Mouse (Mus musculus) stomach, embryonic 15.5 days (tissue): ENCODE measurements around the gene Glipr2. TPM values are rescaled to one million over a fixed set of nuclear protein-coding genes. Genes with fewer than 3 reads are reported as not detected.

Source experiments
- ATAC-seq: fragments of 200-750 bp; cut with Nextera tagmentation; 2 replicates; pipeline ENCODE4 v1.8.0; 2017; ENCODE audit warnings: low read depth, moderate number of reproducible peaks, moderate TSS enrichment; ENCODE audit not compliant: insufficient read depth, low FRiP score
- H3K27ac ChIP-seq: fragments of 300-500 bp; sonication (generic); 2 replicates; pipeline ENCODE4 v1.5.1; 2015; ENCODE audit warnings: mild to moderate bottlenecking, inconsistent platforms
- H3K27me3 ChIP-seq: fragments of 300-500 bp; sonication (generic); replicated peaks from 2 replicates; pipeline ENCODE4 v1.6.1; 2015; ENCODE audit warnings: inconsistent platforms
- H3K36me3 ChIP-seq: fragments of 300-500 bp; sonication (generic); 2 replicates; pipeline ENCODE4 v1.6.1; 2015; ENCODE audit warnings: inconsistent platforms
- H3K4me1 ChIP-seq: fragments of 300-500 bp; sonication (generic); 2 replicates; pipeline ENCODE4 v1.6.1; 2015; ENCODE audit warnings: inconsistent platforms
- H3K4me2 ChIP-seq: fragments of 300-500 bp; sonication (generic); 2 replicates; pipeline ENCODE4 v1.6.1; 2015; ENCODE audit warnings: mild to moderate bottlenecking, inconsistent platforms
- H3K4me3 ChIP-seq: fragments of 300-500 bp; sonication (generic); replicated peaks from 2 replicates; pipeline ENCODE4 v1.5.1; 2015; ENCODE audit warnings: inconsistent platforms
- H3K9ac ChIP-seq: fragments of 300-500 bp; sonication (generic); 2 replicates; pipeline ENCODE4 v1.6.1; 2015; ENCODE audit warnings: inconsistent platforms
- H3K9me3 ChIP-seq: fragments of 300-500 bp; sonication (generic); 2 replicates; pipeline ENCODE4 v1.6.1; 2016; ENCODE audit warnings: inconsistent platforms
- WGBS: fragments of 180-500 bp; shearing (Covaris S2); methylation state at CpG from one replicate; pipeline ENCODE4 v1.1.7; 2015; 5-methylcytosine and 5-hydroxymethylcytosine counted together
- polyA plus RNA-seq: library from polyadenylated mRNA; unstranded; fragments of >200 nt; fragmentation: Nextera tagmentation; extraction: Ambion mirVana; gene quantifications from 2 replicates; pipeline ENCODE4 v1.2.1, GENCODE M21; 2015

Gene Glipr2
- polyA plus RNA-seq, result 95.8 and 106 TPM in 2 replicates

GRCm38 (mm10) chr4:43957292-43957845 is at the start of gene Glipr2:
Gene Glipr2 (plus strand): TSS chr4:43957401.
- Histone ChIP-seq H3K9ac (peak within 1 kb of the TSS; percentile 60), H3K4me2 (peak within 1 kb of the TSS; percentile 96), H3K4me1 (peaks cover 25% of the 10 kb centered on the region), H3K36me3 (no peaks in the 10 kb centered on the region), H3K4me3 (peak within 1 kb of the TSS; percentile 73), H3K27ac (peak within 1 kb of the TSS; percentile 92), H3K27me3 (no peaks in the 10 kb centered on the region), H3K9me3 (no peaks in the 10 kb centered on the region)
- ATAC-seq, result peak; percentile 89
- under 1% methylated on average over 45 of the region's 45 CpGs for WGBS

GRCm38 (mm10) chr4:43918221-43918620 is 39.0 kb upstream of the Glipr2 start:
- Histone ChIP-seq H3K4me2 (no peak overlapping the region), H3K9ac (no peak overlapping the region), H3K9me3 (no peaks in the 10 kb centered on the region), H3K27me3 (no peaks in the 10 kb centered on the region), H3K4me3 (no peak overlapping the region), H3K27ac (no peak overlapping the region), H3K4me1 (no peaks in the 10 kb centered on the region), H3K36me3 (no peaks in the 10 kb centered on the region)
- 87% methylated on average over 5 of the region's 5 CpGs for WGBS
- no peak for ATAC-seq

- H3K4me1 ChIP-seq, result no peaks in the 10 kb centered on the region
- H3K9me3 ChIP-seq, result no peaks in the 10 kb centered on the region
- ATAC-seq, result no peak
- WGBS, result 95% methylated on average over 1 of the region's 1 CpGs
- no peak overlapping the region for H3K9ac ChIP-seq
- no peak overlapping the region for H3K4me3 ChIP-seq
- H3K36me3 ChIP-seq, result 0 out of 2 replicates have a peak, but pooled peaks cover 4% of the 10 kb centered on the region
- no peak overlapping the region for H3K4me2 ChIP-seq
- H3K27ac ChIP-seq, result no peak overlapping the region
- H3K27me3 ChIP-seq, result no peaks in the 10 kb centered on the region
These were observed 36.6 kb upstream of the Glipr2 start for GRCm38 (mm10) chr4:43920602-43921001.

- H3K4me1 ChIP-seq, result no peaks in the 10 kb centered on the region
- no peak overlapping the region for H3K27ac ChIP-seq
- H3K36me3 ChIP-seq, result peaks cover 19% of the 10 kb centered on the region
- H3K4me2 ChIP-seq, result no peak overlapping the region
- no peaks in the 10 kb centered on the region for H3K9me3 ChIP-seq
- ATAC-seq, result no peak
- H3K27me3 ChIP-seq, result no peaks in the 10 kb centered on the region
- H3K4me3 ChIP-seq, result no peak overlapping the region
- 88% methylated on average over 6 of the region's 6 CpGs for WGBS
- no peak overlapping the region for H3K9ac ChIP-seq
These were observed 32.1 kb upstream of the Glipr2 start for GRCm38 (mm10) chr4:43925125-43925524.

- Histone ChIP-seq H3K4me2 (no peak overlapping the region), H3K9me3 (no peaks in the 10 kb centered on the region), H3K4me3 (no peak overlapping the region), H3K4me1 (no peaks in the 10 kb centered on the region), H3K27me3 (no peaks in the 10 kb centered on the region), H3K9ac (no peak overlapping the region), H3K27ac (no peak overlapping the region), H3K36me3 (peaks cover 22% of the 10 kb centered on the region)
- 15% methylated on average over 3 of the region's 3 CpGs for WGBS
- 0 out of 2 replicates have a peak, but pooled peaks have one; percentile 60 for ATAC-seq
These were observed 31.4 kb upstream of the Glipr2 start for GRCm38 (mm10) chr4:43925779-43926178.

GRCm38 (mm10) chr4:43927826-43928225 is 29.4 kb upstream of the Glipr2 start:
- H3K36me3 ChIP-seq, result peaks cover 33% of the 10 kb centered on the region
- 92% methylated on average over 3 of the region's 3 CpGs for WGBS
- H3K4me1 ChIP-seq, result no peaks in the 10 kb centered on the region
- no peak overlapping the region for H3K4me3 ChIP-seq
- H3K9ac ChIP-seq, result no peak overlapping the region
- no peaks in the 10 kb centered on the region for H3K27me3 ChIP-seq
- no peak for ATAC-seq
- no peaks in the 10 kb centered on the region for H3K9me3 ChIP-seq
- H3K4me2 ChIP-seq, result no peak overlapping the region
- no peak overlapping the region for H3K27ac ChIP-seq

- ATAC-seq, result no peak
- no peaks in the 10 kb centered on the region for H3K9me3 ChIP-seq
- no peaks in the 10 kb centered on the region for H3K4me1 ChIP-seq
- no peak overlapping the region for H3K4me2 ChIP-seq
- H3K9ac ChIP-seq, result no peak overlapping the region
- peaks cover 27% of the 10 kb centered on the region for H3K36me3 ChIP-seq
- WGBS, result 70% methylated on average over 4 of the region's 4 CpGs
- H3K27me3 ChIP-seq, result no peaks in the 10 kb centered on the region
- H3K27ac ChIP-seq, result no peak overlapping the region
- H3K4me3 ChIP-seq, result no peak overlapping the region
These were observed 25.3 kb upstream of the Glipr2 start for GRCm38 (mm10) chr4:43931877-43932276.

GRCm38 (mm10) chr4:43936186-43936585 is 21.0 kb upstream of the Glipr2 start:
- Histone ChIP-seq H3K9ac (no peak overlapping the region), H3K4me3 (no peak overlapping the region), H3K4me1 (no peaks in the 10 kb centered on the region), H3K36me3 (peaks cover 12% of the 10 kb centered on the region), H3K4me2 (no peak overlapping the region), H3K27ac (no peak overlapping the region), H3K9me3 (no peaks in the 10 kb centered on the region), H3K27me3 (no peaks in the 10 kb centered on the region)
- ATAC-seq, result no peak
- 72% methylated on average over 4 of the region's 4 CpGs for WGBS

GRCm38 (mm10) chr4:43936749-43937674 is 20.2 kb upstream of the Glipr2 start:
- no peaks in the 10 kb centered on the region for H3K9me3 ChIP-seq
- no peak overlapping the region for H3K27ac ChIP-seq
- H3K4me1 ChIP-seq, result no peaks in the 10 kb centered on the region
- H3K27me3 ChIP-seq, result no peaks in the 10 kb centered on the region
- no peak overlapping the region for H3K4me3 ChIP-seq
- WGBS, result 76% methylated on average over 14 of the region's 14 CpGs
- no peak overlapping the region for H3K4me2 ChIP-seq
- H3K9ac ChIP-seq, result no peak overlapping the region
- ATAC-seq, result no peak
- peaks cover 6% of the 10 kb centered on the region; the same call in 1 of the 2 replicates for H3K36me3 ChIP-seq

GRCm38 (mm10) chr4:43941315-43941714 is 15.9 kb upstream of the Glipr2 start:
- Histone ChIP-seq H3K9me3 (no peaks in the 10 kb centered on the region), H3K27ac (no peak overlapping the region), H3K9ac (no peak overlapping the region), H3K4me3 (no peak overlapping the region), H3K4me2 (no peak overlapping the region), H3K4me1 (no peaks in the 10 kb centered on the region), H3K36me3 (peaks cover 16% of the 10 kb centered on the region; the same call in 1 of the 2 replicates), H3K27me3 (no peaks in the 10 kb centered on the region)
- no peak for ATAC-seq
- WGBS, result 89% methylated on average over 5 of the region's 5 CpGs

- ATAC-seq, result no peak
- Histone ChIP-seq H3K9ac (no peak overlapping the region), H3K27me3 (no peaks in the 10 kb centered on the region), H3K4me2 (no peak overlapping the region), H3K4me3 (no peak overlapping the region), H3K36me3 (peaks cover 16% of the 10 kb centered on the region; the same call in 1 of the 2 replicates), H3K27ac (no peak overlapping the region), H3K4me1 (no peaks in the 10 kb centered on the region), H3K9me3 (no peaks in the 10 kb centered on the region)
- 91% methylated on average over 8 of the region's 8 CpGs for WGBS
These were observed 14.8 kb upstream of the Glipr2 start for GRCm38 (mm10) chr4:43942421-43942820.

- H3K36me3 ChIP-seq, result peaks cover 9% of the 10 kb centered on the region; the same call in 1 of the 2 replicates
- H3K4me2 ChIP-seq, result no peak overlapping the region
- H3K4me1 ChIP-seq, result no peaks in the 10 kb centered on the region
- no peaks in the 10 kb centered on the region for H3K9me3 ChIP-seq
- no peak overlapping the region for H3K9ac ChIP-seq
- no peaks in the 10 kb centered on the region for H3K27me3 ChIP-seq
- no peak overlapping the region for H3K4me3 ChIP-seq
- 94% methylated on average over 2 of the region's 2 CpGs for WGBS
- ATAC-seq, result no peak
- H3K27ac ChIP-seq, result no peak overlapping the region
These were observed 9.6 kb upstream of the Glipr2 start for GRCm38 (mm10) chr4:43947571-43947970.
